Mouse (Mus musculus) E14TG2a.4 (cell line): ENCODE measurements around the gene Olfr279.

Experiments used
- CTCF ChIP-seq: conservative IDR thresholded peaks from 2 replicates; pipeline ENCODE4 v1.5.1; 2014; ENCODE audit warnings: low read length
- POU5F1 ChIP-seq: IDR thresholded peaks from 2 replicates; pipeline ENCODE4 v1.6.1; 2014; ENCODE audit warnings: low read length, borderline replicate concordance

GRCm38 (mm10) chr15:98521245-98521644 lies 29.0 kb downstream of the Olfr279 start:
- TF ChIP-seq CTCF (no peak), POU5F1 (no peak)
